Mouse (Mus musculus) G1E-ER4 (cell line): ENCODE data around the gene Ralgapa2. TPM values are rescaled to one million over a fixed set of nuclear protein-coding genes. Genes with fewer than 3 reads are reported as not detected.

Source experiments
- GATA1 ChIP-seq: IDR thresholded peaks from one replicate; pipeline ENCODE4 v1.8.0; 2012; ENCODE audit warnings: low read length, inconsistent platforms
- polyA plus RNA-seq: library from polyadenylated mRNA; stranded (reverse); fragments of >175 nt; gene quantifications from 2 replicates; pipeline ENCODE4 v1.2.3, GENCODE M21; 2012

The Ralgapa2 gene
- polyA plus RNA-seq, 1 experiment = 8.3 TPM

- TF ChIP-seq GATA1 = no peak
These were observed 407 bp upstream of the Ralgapa2 start for GRCm38 (mm10) chr2:146512581-146512920.

GRCm38 (mm10) chr2:146511401-146511865, 711 bp downstream of the Ralgapa2 start:
- TF ChIP-seq GATA1 = no peak

- TF ChIP-seq GATA1 = no peak
These were observed 1.4 kb downstream of the Ralgapa2 start for GRCm38 (mm10) chr2:146510780-146511179.

GRCm38 (mm10) chr2:146502578-146503311, 9.4 kb downstream of the Ralgapa2 start:
- no peak for TF ChIP-seq GATA1

- no peak for TF ChIP-seq GATA1
These were observed 12.1 kb downstream of the Ralgapa2 start for GRCm38 (mm10) chr2:146500067-146500466.

GRCm38 (mm10) chr2:146499111-146499510, 13.0 kb downstream of the Ralgapa2 start:
- TF ChIP-seq GATA1 = no peak

GRCm38 (mm10) chr2:146498298-146498697, 13.8 kb downstream of the Ralgapa2 start:
- TF ChIP-seq GATA1 = no peak

- no peak for TF ChIP-seq GATA1
These were observed 15.1 kb downstream of the Ralgapa2 start for GRCm38 (mm10) chr2:146496995-146497394.

GRCm38 (mm10) chr2:146495781-146496180, 16.4 kb downstream of the Ralgapa2 start:
- no peak for TF ChIP-seq GATA1

- TF ChIP-seq GATA1 = no peak
These were observed 18.7 kb downstream of the Ralgapa2 start for GRCm38 (mm10) chr2:146493354-146493946.

GRCm38 (mm10) chr2:146491830-146492610, 20.1 kb downstream of the Ralgapa2 start:
- no peak for TF ChIP-seq GATA1

- TF ChIP-seq GATA1 = no peak
These were observed 21.2 kb downstream of the Ralgapa2 start for GRCm38 (mm10) chr2:146490926-146491325.

GRCm38 (mm10) chr2:146488291-146488690, 23.9 kb downstream of the Ralgapa2 start:
- TF ChIP-seq GATA1 = no peak

GRCm38 (mm10) chr2:146482859-146483258, 29.3 kb downstream of the Ralgapa2 start:
- no peak for TF ChIP-seq GATA1

- no peak for TF ChIP-seq GATA1
These were observed 34.7 kb downstream of the Ralgapa2 start for GRCm38 (mm10) chr2:146477491-146477890.

- TF ChIP-seq GATA1 = no peak
These were observed 35.6 kb downstream of the Ralgapa2 start for GRCm38 (mm10) chr2:146476428-146476972.
